Mouse (Mus musculus): ENCODE results near the gene Tex21.

Tex21 gene

DNA sequence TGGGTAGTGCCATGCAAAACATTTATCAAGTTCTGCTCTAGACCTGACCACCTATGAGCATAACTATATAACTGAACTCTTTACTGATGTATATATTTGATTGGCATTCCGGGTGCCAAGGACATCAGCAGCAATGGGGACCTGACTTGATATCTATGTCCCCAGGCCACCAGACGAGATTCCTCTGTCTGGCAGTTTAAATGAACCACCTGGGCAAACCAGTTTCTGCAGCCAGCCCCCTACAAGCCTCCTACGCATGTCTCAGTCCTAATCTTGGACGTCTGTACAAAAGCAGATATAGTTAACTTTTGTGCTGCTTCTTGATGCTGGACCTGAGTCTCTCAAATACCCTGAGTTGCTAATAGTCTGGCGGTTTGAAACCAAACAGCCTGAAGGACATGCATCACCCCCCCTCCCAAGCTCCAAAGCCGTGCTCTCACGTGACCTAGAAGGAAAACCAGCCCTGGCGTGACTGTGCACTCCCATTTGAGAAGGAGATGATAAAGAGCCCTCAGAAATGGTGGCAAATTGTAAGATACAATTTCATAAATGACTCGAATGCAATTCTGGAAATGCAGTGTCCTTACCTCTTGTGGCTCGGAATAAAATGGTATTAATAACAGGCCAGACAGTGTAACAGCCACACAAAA lies 61.3 kb downstream of the Tex21 start:
- TF ChIP-seq GATA4 (IDR thresholded peaks at IDR 0.05; ENCODE audit: insufficient replicate concordance, low read length) = no peak

DNA sequence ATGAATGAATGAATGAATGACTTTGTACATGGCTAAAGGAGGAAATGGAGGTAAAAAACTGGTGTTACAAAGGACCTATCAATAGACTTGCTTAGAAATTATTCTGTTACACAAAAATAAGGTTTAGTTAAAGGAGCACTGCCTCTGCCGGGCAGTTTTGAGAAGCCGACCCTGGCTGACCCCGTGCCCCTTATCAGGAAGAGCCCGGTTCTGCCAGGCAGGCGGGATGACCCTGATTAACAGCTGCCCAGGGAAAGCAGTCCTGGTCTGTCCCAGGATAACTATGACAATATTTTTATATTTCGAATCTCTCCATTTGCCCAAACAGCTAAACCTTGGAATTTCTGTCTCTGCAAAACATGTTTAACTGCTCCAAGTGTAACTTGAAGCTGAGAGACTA lies 62.3 kb downstream of the Tex21 start:
- TF ChIP-seq GATA4 (IDR thresholded peaks at IDR 0.05; ENCODE audit: insufficient replicate concordance, low read length) = no peak

DNA sequence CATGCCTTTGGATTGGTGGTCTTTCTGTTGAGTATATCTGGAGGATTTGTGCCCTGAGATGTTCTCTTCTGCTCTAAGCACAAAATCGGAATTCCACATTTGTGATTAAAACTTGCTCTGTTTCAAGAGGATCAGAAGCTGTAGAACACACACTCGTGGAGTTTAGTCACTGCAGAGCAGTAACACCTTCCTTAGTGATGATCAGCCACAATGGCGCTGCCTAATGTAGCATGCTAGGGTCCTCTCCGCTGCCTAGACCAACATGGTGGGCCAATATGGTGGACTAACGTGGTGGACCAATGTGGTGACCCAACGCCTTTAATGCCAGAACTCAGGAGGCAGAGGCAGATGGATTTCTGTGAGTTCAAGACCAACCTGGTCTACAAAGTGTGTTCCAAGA lies 63.7 kb downstream of the Tex21 start:
- no peak for TF ChIP-seq GATA4 (IDR thresholded peaks at IDR 0.05; ENCODE audit: insufficient replicate concordance, low read length)

DNA sequence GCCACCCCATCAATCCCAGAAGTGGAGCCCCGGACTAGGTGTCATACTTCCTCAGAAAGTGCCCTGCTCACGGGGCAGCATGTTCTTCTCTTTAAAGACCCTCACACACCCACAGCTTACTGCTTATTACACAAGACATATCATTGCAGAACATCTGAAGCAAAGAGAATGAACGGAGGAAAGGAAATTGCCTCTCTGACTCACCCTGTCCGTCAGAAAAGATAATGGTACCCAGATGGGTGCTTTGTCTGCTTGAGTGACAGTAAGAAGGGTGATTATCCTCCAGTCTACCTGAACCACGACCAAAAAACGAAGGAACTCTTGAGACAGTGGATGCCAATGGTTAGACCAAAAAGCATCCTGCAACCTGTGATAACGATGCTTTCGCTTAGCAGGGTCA lies 65.1 kb downstream of the Tex21 start:
- TF ChIP-seq GATA4 (IDR thresholded peaks at IDR 0.05; ENCODE audit: insufficient replicate concordance, low read length) = no peak

DNA sequence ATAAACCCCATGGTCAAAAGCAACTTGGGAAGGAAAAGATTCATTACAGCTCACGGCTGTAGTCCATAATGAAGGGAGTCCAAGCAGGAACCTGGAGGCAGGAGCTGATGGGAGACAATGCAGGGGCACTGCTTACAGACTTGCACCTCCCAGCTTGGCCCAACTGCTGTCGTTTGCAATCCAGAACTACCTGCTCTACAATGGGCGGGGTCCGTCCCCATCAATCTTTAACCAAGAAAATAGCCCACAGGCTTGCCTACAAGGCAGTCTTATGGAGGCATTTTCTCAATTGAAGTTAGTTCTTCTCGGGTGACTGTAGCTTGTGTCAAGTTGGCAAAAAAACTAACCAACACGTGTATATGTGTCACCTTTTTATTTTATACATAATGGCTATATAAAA lies 66.1 kb downstream of the Tex21 start:
- no peak for TF ChIP-seq GATA4 (IDR thresholded peaks at IDR 0.05; ENCODE audit: insufficient replicate concordance, low read length)

DNA sequence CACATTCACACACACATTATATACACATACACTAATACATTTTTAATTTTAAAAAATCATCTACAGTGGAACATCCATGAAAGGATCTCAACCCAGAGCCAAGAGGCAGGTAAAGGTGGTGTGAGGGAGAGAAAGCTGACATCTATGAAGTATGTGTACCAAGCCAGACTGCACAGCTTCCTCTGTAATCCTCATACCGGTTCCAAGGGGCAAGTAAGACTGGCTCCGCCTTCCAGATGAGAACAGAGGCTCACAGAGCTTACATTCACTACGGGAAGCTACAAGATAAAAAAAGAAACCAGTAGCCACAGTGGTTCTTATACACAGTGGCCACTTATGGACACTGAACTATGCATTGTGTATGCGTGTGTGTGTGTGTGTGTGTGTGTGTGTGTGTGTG lies 67.0 kb downstream of the Tex21 start:
- TF ChIP-seq GATA4 (IDR thresholded peaks at IDR 0.05; ENCODE audit: insufficient replicate concordance, low read length) = no peak

DNA sequence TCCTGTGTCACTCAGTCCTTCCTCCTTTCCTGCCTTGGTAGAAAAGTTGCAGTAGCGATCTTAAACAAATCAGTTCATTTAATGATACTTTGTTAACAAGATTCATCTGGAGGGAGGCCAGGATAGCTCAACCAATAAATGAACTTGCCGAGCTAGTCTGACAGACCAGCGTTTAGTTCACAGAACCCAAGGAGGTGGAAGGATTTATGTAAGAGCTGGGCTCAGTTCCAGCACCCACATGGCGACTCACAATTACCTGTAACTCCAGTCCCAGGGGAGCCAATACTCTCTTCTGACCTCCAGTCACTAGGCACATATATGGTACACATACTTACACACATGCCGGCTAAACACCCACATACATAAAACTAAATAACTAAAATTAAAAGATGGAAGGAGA lies 67.5 kb downstream of the Tex21 start:
- no peak for TF ChIP-seq GATA4 (IDR thresholded peaks at IDR 0.05; ENCODE audit: insufficient replicate concordance, low read length)

DNA sequence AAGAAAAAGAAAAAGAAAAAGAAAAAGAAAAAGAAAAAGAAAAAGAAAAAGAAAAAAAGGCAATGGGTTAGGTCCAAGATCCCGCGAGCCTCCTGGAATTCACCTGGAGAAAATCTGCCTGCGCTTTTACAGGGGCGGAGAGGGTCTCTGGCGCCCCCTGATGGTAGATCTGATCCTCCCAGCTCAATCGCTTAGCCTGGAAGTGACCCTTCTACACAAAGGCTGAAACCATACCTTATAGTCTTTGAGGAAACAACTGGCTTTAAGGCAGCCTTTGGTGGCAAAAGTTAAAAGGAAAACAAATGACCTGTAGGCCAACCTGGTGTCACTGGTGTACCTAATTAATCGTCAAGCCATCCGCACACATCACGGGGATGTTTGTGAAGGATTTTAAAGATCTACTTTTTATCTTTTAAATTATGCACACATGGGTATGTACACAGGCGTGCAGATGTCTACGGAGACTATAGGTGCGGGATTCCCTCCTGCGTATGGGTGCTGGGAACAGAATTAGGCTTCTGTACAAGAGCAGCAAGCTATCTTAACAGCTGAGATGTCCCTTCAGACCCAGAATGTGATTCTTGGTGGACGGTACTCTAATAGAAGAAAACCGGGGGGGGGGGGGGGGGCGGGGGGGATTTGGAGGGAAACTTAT lies 68.6 kb downstream of the Tex21 start:
- no peak for TF ChIP-seq GATA4 (IDR thresholded peaks at IDR 0.05; ENCODE audit: insufficient replicate concordance, low read length)

DNA sequence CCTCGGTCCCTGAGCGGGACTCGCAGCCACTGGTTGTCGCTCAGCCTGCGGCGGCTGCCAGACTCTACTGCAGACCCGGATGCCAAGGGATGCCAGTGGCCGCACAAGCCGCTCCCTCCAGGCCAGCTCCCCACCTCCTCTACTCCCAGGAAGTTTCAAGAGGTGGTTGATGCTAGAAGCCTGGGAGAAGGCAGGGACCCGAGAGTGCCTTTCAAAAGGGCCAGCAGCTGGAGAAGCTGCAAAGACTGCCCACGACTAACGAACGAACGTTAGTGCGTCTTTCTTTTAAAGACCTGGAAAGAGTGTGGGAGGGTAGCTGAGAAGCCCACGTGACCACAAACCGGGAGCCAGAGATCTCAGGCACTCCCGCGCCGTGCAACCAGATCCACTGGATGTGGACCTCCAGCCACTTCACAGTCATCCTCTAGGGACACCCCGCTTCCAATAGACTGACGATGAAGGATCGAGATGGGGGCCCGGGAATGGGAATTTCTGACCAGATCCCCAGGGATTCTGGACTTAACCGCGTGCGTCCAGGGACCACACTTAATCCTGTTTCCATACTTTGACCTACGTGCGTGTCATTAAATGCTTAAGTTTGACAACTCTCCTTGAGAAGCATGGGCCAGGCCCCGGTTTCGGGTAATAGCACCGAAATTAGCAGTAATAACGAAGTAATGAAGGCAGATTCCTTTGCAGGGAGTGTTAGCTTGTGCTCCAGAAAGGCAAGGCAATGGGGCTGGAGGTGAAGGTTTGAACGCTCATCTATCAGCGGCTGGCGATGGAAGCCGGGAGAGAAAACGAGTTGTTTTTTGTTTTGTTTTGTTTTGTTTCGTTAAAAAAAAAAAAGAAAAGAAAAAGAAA lies 69.3 kb downstream of the Tex21 start, which contains the start of gene Esr2:
TSS of gene Esr2 (minus strand) at position 260 of the 864 bp plus-strand sequence.
- TF ChIP-seq GATA4 (IDR thresholded peaks at IDR 0.05; ENCODE audit: insufficient replicate concordance, low read length) = no peak

DNA sequence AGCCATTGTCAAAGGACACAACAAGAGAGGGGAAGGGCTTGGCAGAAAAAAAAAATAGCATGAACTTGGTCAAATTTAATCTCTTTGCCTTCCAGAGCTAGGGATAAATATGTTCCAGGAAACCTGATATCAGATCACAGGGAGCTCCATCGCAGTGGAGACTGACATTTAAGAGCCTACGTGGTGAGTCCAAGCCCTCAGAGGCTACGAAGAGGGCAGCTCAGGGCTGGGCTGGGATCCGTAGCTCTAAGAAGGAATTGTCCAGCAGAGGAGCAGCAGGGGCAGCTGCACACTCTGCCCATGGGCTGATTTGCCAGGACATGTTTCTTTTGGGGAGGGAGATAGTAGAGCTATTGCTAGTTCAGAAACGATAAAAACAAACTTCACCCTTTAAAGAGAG lies 80.9 kb downstream of the Tex21 start:
- no peak for TF ChIP-seq GATA4 (IDR thresholded peaks at IDR 0.05; ENCODE audit: insufficient replicate concordance, low read length)

Measured in liver, adult (tissue).